In genomic region chr6:83071220-83071619, GRCm38 (mm10) we compare ENCODE assay signal across 10 mouse cellular contexts. TPM values are rescaled to one million over a fixed set of nuclear protein-coding genes. Genes with fewer than 3 reads are reported as not detected.
DNase-seq lines count a peak whose midpoint lies in the region; ATAC-seq lines count a peak whose summit lies in the region.
"Had no signal": no experiment of that assay in that cellular context is flagged by ENCODE, and none has a peak within 500 bp of the region (broad histone marks: within the 10 kb centered on the region; RNA-seq: fewer than 3 reads in every experiment).

No protein-coding gene starts in this region.

- H3K36me3 ChIP-seq in heart, embryonic 15.5 days: no peaks in the 10 kb centered on the region
- no peaks in the 10 kb centered on the region for H3K36me3 ChIP-seq in embryonic facial prominence, embryonic 13.5 days
- H3K36me3 ChIP-seq in liver, embryonic 13.5 days: no peaks in the 10 kb centered on the region

- no peaks in the 10 kb centered on the region for H3K9me3 ChIP-seq in heart, embryonic 15.5 days (replicated peaks)
- no peaks in the 10 kb centered on the region for H3K9me3 ChIP-seq in embryonic facial prominence, embryonic 13.5 days
- no peaks in the 10 kb centered on the region for H3K9me3 ChIP-seq in liver, embryonic 13.5 days (replicated peaks)

- ATAC-seq in heart, embryonic 15.5 days (replicated peaks; ENCODE audit: insufficient number of reproducible peaks, insufficient read depth, low FRiP score, low read depth): peak; percentile 61; the same call in 1 of the 2 replicates
- ATAC-seq in embryonic facial prominence, embryonic 13.5 days (ENCODE audit: insufficient number of reproducible peaks, insufficient read depth, low FRiP score, low TSS enrichment, low read depth): 0 out of 2 replicates have a peak, but pooled peaks have one; percentile 29
- ATAC-seq in liver, embryonic 13.5 days (ENCODE audit: low read depth): no peak

- H3K4me1 ChIP-seq in heart, embryonic 15.5 days (replicated peaks): peaks cover 30% of the 10 kb centered on the region
- peaks cover 35% of the 10 kb centered on the region for H3K4me1 ChIP-seq in embryonic facial prominence, embryonic 13.5 days
- H3K4me1 ChIP-seq in liver, embryonic 13.5 days (replicated peaks): peaks cover 34% of the 10 kb centered on the region

- no peak overlapping the region for H3K9ac ChIP-seq in heart, embryonic 15.5 days
- no peak overlapping the region for H3K9ac ChIP-seq in embryonic facial prominence, embryonic 13.5 days
- H3K9ac ChIP-seq in liver, embryonic 13.5 days: no peak overlapping the region

- H3K4me3 ChIP-seq in heart, embryonic 15.5 days: peak overlapping the region; percentile 10; the same call in 1 of the 2 replicates
- peak overlapping the region; percentile 33 for H3K4me3 ChIP-seq in embryonic facial prominence, embryonic 13.5 days
- peak overlapping the region; percentile 38 for H3K4me3 ChIP-seq in liver, embryonic 13.5 days (replicated peaks)

- WGBS in heart, embryonic 15.5 days: 3% methylated on average over 22 of the region's 24 CpGs
- under 1% methylated on average over 24 of the region's 24 CpGs for WGBS in embryonic facial prominence, embryonic 13.5 days
- 2% methylated on average over 21 of the region's 24 CpGs for WGBS in liver, embryonic 13.5 days (ENCODE audit: insufficient replicate concordance)

- H3K27me3 ChIP-seq in heart, embryonic 15.5 days: peaks cover 99% of the 10 kb centered on the region
- peaks cover 97% of the 10 kb centered on the region for H3K27me3 ChIP-seq in embryonic facial prominence, embryonic 13.5 days
- H3K27me3 ChIP-seq in liver, embryonic 13.5 days: peaks cover 100% of the 10 kb centered on the region

- H3K4me2 ChIP-seq in heart, embryonic 15.5 days: no peak overlapping the region
- peak overlapping the region; percentile 54 for H3K4me2 ChIP-seq in embryonic facial prominence, embryonic 13.5 days
- peak overlapping the region; percentile 29 for H3K4me2 ChIP-seq in liver, embryonic 13.5 days

- intact Hi-C loops in left cerebral cortex, postnatal 14 days (cut with DNase I): no loop called here

- DNase-seq in heart, adult 8-10 months (ENCODE audit: low spot score): no peak
- peak; percentile 41 for DNase-seq in ES-CJ7 (ENCODE audit: low read depth, low spot score)
- DNase-seq in liver, embryonic 13.5 days: no peak
- DNase-seq in frontal cortex, adult 2 months (ENCODE audit: extremely low spot score in 1 of 2, low spot score in 1 of 2): no peak
- DNase-seq in urinary bladder, postnatal 36 days (ENCODE audit: low spot score in 2 of 2): no peak
- DNase-seq in left cerebral cortex, postnatal 14 days (ENCODE audit: low spot score in 2 of 2): no peak

- no peak overlapping the region for H3K27ac ChIP-seq in heart, embryonic 15.5 days
- no peak overlapping the region for H3K27ac ChIP-seq in embryonic facial prominence, embryonic 13.5 days
- H3K27ac ChIP-seq in liver, embryonic 13.5 days: no peak overlapping the region; the same call in 1 of the 2 replicates

RNA-seq across cellular contexts. Expression of gene Tlx2, which starts 1.1 kb away (rescaled TPM):
- polyA plus RNA-seq in heart, embryonic 15.5 days (2015; fragmentation: Nextera tagmentation; extraction: Ambion mirVana): 0.37 and 1.5 TPM in 2 replicates
- under 1 TPM in 1 of 4 experiments, not detected in 3; 0.16 TPM for total RNA-seq in heart, adult 8-10 months (2022)
- polyA plus RNA-seq in embryonic facial prominence, embryonic 13.5 days (2015; fragmentation: Nextera tagmentation; extraction: Ambion mirVana): 0.31 and 0.67 TPM in 2 replicates
- 0.14 TPM in 1 of 2 replicates, not detected in the other for polyA plus RNA-seq in liver, embryonic 13.5 days (2015; fragmentation: Nextera tagmentation; extraction: Ambion mirVana)
- polyA plus RNA-seq in frontal cortex, adult 2 months (2012; rRNA removed): not detected in 2 replicates
- not detected for total RNA-seq in left cerebral cortex, postnatal 14 days (2021)
- total RNA-seq: granulocyte monocyte progenitor cell, adult 5-6 weeks; liver, adult 2 months had no signal
- polyA plus RNA-seq: liver, adult 2 months had no signal

RNA-seq across cellular contexts. Expression of gene Pcgf1, which starts 6.4 kb away (rescaled TPM):
- 13.8 and 18.6 TPM in 2 replicates for polyA plus RNA-seq in heart, embryonic 15.5 days (2015; fragmentation: Nextera tagmentation; extraction: Ambion mirVana)
- 1 to 10 TPM; 7.6 to 9.8 (median 8.5) TPM for total RNA-seq in heart, adult 8-10 months (2022)
- polyA plus RNA-seq in embryonic facial prominence, embryonic 13.5 days (2015; fragmentation: Nextera tagmentation; extraction: Ambion mirVana): 44.3 and 47.5 TPM in 2 replicates
- polyA plus RNA-seq in liver, embryonic 13.5 days (2015; fragmentation: Nextera tagmentation; extraction: Ambion mirVana): 19.3 and 21.2 TPM in 2 replicates
- 40.1 and 40.5 TPM in 2 replicates for polyA plus RNA-seq in frontal cortex, adult 2 months (2012; rRNA removed)
- 10 to 100 TPM; 21.9 to 24.3 TPM for total RNA-seq in left cerebral cortex, postnatal 14 days (2021)

RNA-seq across cellular contexts. Expression of gene Dqx1, which starts 13.6 kb away (rescaled TPM):
- 0.28 and 1.1 TPM in 2 replicates for polyA plus RNA-seq in heart, embryonic 15.5 days (2015; fragmentation: Nextera tagmentation; extraction: Ambion mirVana)
- 1 to 10 TPM in 1 of 4 experiments, under 1 TPM in 3; 0.55 to 1.4 (median 0.84) TPM for total RNA-seq in heart, adult 8-10 months (2022)
- polyA plus RNA-seq in embryonic facial prominence, embryonic 13.5 days (2015; fragmentation: Nextera tagmentation; extraction: Ambion mirVana): 1.3 TPM in 2 replicates
- polyA plus RNA-seq in liver, embryonic 13.5 days (2015; fragmentation: Nextera tagmentation; extraction: Ambion mirVana): 5.3 and 5.6 TPM in 2 replicates
- polyA plus RNA-seq in frontal cortex, adult 2 months (2012; rRNA removed): 0.76 and 0.97 TPM in 2 replicates
- total RNA-seq in left cerebral cortex, postnatal 14 days (2021): under 1 TPM; 0.44 to 0.79 TPM

RNA-seq across cellular contexts. Expression of gene Lbx2, which starts 14.9 kb away (rescaled TPM):
- polyA plus RNA-seq in heart, embryonic 15.5 days (2015; fragmentation: Nextera tagmentation; extraction: Ambion mirVana): 0.42 and 0.48 TPM in 2 replicates
- total RNA-seq in heart, adult 8-10 months (2022): 1 to 10 TPM in 3 of 4 experiments, under 1 TPM in 1; 0.90 to 2.9 (median 1.3) TPM
- polyA plus RNA-seq in embryonic facial prominence, embryonic 13.5 days (2015; fragmentation: Nextera tagmentation; extraction: Ambion mirVana): 0.27 and 0.56 TPM in 2 replicates
- polyA plus RNA-seq in liver, embryonic 13.5 days (2015; fragmentation: Nextera tagmentation; extraction: Ambion mirVana): 0.24 and 0.38 TPM in 2 replicates
- 0.36 and 0.66 TPM in 2 replicates for polyA plus RNA-seq in frontal cortex, adult 2 months (2012; rRNA removed)
- total RNA-seq in left cerebral cortex, postnatal 14 days (2021): under 1 TPM in 1 of 2 experiments, not detected in 1; 0.46 TPM

RNA-seq across cellular contexts. Expression of gene Htra2, which starts 16.1 kb away (rescaled TPM):
- 71.2 and 83.4 TPM in 2 replicates for polyA plus RNA-seq in heart, embryonic 15.5 days (2015; fragmentation: Nextera tagmentation; extraction: Ambion mirVana)
- 10 to 100 TPM; 33.9 to 37.7 (median 34.7) TPM for total RNA-seq in heart, adult 8-10 months (2022)
- 72.6 and 75.4 TPM in 2 replicates for polyA plus RNA-seq in embryonic facial prominence, embryonic 13.5 days (2015; fragmentation: Nextera tagmentation; extraction: Ambion mirVana)
- polyA plus RNA-seq in liver, embryonic 13.5 days (2015; fragmentation: Nextera tagmentation; extraction: Ambion mirVana): 131 and 132 TPM in 2 replicates
- polyA plus RNA-seq in frontal cortex, adult 2 months (2012; rRNA removed): 58.8 and 63.7 TPM in 2 replicates
- 10 to 100 TPM; 52.2 to 57.5 TPM for total RNA-seq in left cerebral cortex, postnatal 14 days (2021)
